Mouse (Mus musculus): Measurements from ENCODE around the gene Rad23b.
"Not testable (repeated sequence)": the region's sequence is repeated elsewhere in the genome, so short reads cannot be mapped to it uniquely, and the experiment has no call there.

Rad23b gene

GRCm38 (mm10) chr4:55355845-55356244 lies 6.0 kb downstream of the Rad23b start:
- DNase-seq (ENCODE audit: low spot score in 2 of 2) = no peak

- no peak for DNase-seq (ENCODE audit: low spot score in 2 of 2)
Observed at GRCm38 (mm10) chr4:55356726-55357125, 6.9 kb downstream of the Rad23b start.

- no peak for DNase-seq (ENCODE audit: low spot score in 2 of 2)
Observed at GRCm38 (mm10) chr4:55363866-55364265, 14.0 kb downstream of the Rad23b start.

- no peak for DNase-seq (ENCODE audit: low spot score in 2 of 2)
Observed at GRCm38 (mm10) chr4:55364374-55364773, 14.5 kb downstream of the Rad23b start.

- DNase-seq (ENCODE audit: low spot score in 2 of 2) = no peak
Observed at GRCm38 (mm10) chr4:55366014-55366413, 16.2 kb downstream of the Rad23b start.

GRCm38 (mm10) chr4:55370127-55370526 lies 20.3 kb downstream of the Rad23b start:
- DNase-seq (ENCODE audit: low spot score in 2 of 2) = no peak

- no peak for DNase-seq (ENCODE audit: low spot score in 2 of 2)
Observed at GRCm38 (mm10) chr4:55371355-55371754, 21.5 kb downstream of the Rad23b start.

- DNase-seq (ENCODE audit: low spot score in 2 of 2) = no peak
Observed at GRCm38 (mm10) chr4:55382350-55382749, 32.5 kb downstream of the Rad23b start.

- no peak for DNase-seq (ENCODE audit: low spot score in 2 of 2)
Observed at GRCm38 (mm10) chr4:55386768-55387167, 36.9 kb downstream of the Rad23b start.

GRCm38 (mm10) chr4:55391480-55391879 lies 41.6 kb downstream of the Rad23b start:
- no peak for DNase-seq (ENCODE audit: low spot score in 2 of 2)

GRCm38 (mm10) chr4:55392445-55392844 lies 42.6 kb downstream of the Rad23b start:
- DNase-seq (ENCODE audit: low spot score in 2 of 2) = no peak

- no peak for DNase-seq (ENCODE audit: low spot score in 2 of 2)
Observed at GRCm38 (mm10) chr4:55397911-55398762, 48.3 kb downstream of the Rad23b start.

- no peak for DNase-seq (ENCODE audit: low spot score in 2 of 2)
Observed at GRCm38 (mm10) chr4:55398901-55399300, 49.1 kb downstream of the Rad23b start.

- DNase-seq (ENCODE audit: low spot score in 2 of 2) = no peak
Observed at GRCm38 (mm10) chr4:55405329-55405728, 55.5 kb downstream of the Rad23b start.

- DNase-seq (ENCODE audit: low spot score in 2 of 2) = no peak
Observed at GRCm38 (mm10) chr4:55406558-55406957, 56.7 kb downstream of the Rad23b start.

- DNase-seq (ENCODE audit: low spot score in 2 of 2) = no peak
Observed at GRCm38 (mm10) chr4:55408081-55408480, 58.2 kb downstream of the Rad23b start.

- no peak for DNase-seq (ENCODE audit: low spot score in 2 of 2)
Observed at GRCm38 (mm10) chr4:55409025-55409424, 59.2 kb downstream of the Rad23b start.

GRCm38 (mm10) chr4:55409578-55410224 lies 59.9 kb downstream of the Rad23b start:
- DNase-seq (ENCODE audit: low spot score in 2 of 2) = not testable (repeated sequence)

GRCm38 (mm10) chr4:55415864-55416263 lies 66.0 kb downstream of the Rad23b start:
- no peak for DNase-seq (ENCODE audit: low spot score in 2 of 2)

GRCm38 (mm10) chr4:55426250-55426649 lies 76.4 kb downstream of the Rad23b start:
- DNase-seq (ENCODE audit: low spot score in 2 of 2) = no peak

Measured in frontal cortex, postnatal 25 days (tissue).